Mouse (Mus musculus) kidney, postnatal 36 days (tissue): Measurements from ENCODE around the gene Erbb3.
"Not testable (repeated sequence)": the region's sequence is repeated elsewhere in the genome, so short reads cannot be mapped to it uniquely, and the experiment has no call there.

Source experiments
- DNase-seq, 2 experiments: peaks; one replicate each; pipeline ENCODE4 v3.0.0; 2021 to 2022; ENCODE audit warnings: mixed read lengths in 2 of 2

Erbb3 gene

DNA sequence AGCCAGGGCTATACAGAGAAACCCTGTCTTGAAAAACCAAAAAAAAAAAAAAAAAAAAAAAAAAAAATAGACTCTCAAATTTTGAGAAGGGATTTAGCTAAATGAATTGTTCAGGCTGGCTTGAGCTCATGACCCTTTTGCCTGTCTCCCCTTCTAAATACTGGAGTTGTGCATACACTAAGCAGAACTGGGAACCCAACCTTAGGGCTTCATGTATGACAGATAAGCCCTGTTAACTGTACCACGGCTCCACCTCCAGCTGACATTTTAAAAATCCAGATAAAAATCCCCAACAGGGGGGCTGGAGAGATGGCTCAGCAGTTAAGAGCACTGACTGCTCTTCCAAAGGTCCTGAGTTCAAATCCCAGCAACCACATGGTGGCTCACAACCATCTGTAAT lies 33.9 kb downstream of the Erbb3 start:
- not testable (repeated sequence) for DNase-seq

DNA sequence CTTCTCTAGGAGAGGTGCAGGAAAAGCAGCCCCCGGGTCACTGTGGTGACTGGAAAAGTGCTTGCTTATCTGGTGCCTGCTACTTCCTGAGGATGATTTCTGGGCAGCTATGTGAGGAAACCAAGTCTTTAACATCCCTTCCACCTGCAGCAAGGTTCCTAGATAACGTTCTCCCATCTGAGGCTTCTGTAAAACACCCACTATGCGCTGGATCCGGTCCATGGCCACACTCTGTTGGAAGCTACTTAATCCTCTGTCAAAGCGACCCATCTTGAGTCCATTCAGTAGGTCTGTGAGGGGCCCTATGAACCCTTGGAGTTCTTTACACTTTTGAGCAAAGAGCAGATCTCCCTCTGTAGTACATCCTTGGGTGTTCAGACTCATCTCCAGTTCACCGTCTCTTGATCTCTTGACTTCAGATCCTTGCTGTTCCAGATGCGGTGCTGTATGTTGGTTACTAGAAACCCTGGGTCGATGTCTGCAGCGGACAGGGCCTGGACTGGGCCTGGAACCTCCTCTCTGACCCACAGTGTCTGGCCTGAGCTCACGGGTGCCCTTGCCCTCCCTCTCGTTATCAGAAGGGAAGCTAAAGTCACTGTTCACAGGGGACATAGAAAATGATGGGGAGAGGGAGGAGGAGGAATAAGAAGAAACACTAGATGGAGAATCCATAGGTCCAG lies 39.2 kb downstream of the Erbb3 start:
- not testable (repeated sequence) for DNase-seq

DNA sequence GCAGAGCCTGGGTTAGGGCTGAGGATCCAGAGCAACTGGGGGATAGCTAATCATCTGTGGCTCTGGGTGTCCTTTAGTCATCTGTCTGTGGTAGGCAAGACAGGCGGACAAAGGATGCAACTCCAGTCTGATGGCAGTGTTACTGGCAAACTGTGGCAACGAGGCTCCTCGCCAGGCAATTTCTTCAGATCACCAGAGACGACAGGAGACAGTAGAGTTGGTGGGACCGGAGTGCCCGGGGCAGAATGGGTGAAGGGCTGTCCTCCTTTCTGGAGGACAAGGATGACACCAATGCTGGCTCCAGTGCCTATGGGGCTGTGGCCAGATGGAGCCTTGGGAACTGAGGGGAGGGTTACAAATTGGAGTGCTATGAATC lies 39.8 kb downstream of the Erbb3 start:
- peak in 1 of 2 experiments; percentile 19 for DNase-seq

DNA sequence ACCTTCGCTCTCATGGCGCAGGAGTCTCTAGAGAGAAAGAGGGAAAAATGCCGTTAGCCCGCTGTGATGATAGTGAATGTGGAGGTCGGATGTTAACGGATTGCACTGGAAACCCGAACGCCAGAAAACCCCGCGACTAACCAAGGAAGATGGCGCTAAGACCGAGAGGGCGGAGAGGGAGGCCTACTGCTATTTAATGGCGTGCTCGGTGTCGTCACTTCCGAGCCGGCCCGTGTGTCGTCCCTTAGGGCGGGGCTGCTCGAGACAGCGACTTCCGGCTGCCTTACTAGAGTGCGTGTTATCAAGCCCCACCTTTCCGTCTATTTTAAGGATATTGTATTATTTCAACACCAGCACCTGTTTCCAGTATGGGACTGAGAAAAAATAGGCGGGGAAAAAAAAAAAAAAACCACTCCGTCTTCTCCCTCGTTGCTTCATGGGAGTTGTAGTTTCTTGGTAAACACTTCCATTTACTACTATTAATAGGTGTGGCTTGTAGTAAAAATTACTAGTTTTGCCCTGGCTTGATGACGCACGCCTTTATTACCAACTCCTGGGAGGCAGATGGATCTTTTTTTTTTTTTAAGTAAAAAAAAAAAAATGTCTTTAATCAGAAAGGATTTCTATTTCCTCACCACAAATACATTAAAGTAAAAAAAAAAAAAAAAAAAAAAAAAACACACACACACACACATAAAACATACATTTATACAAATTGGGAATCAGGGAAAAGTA lies 40.3 kb downstream of the Erbb3 start, which contains the start of gene Rpl41:
Gene Rpl41 (minus strand): TSS at position 359 of the 735 bp plus-strand sequence.
- DNase-seq: peak; percentile 94 to 97

DNA sequence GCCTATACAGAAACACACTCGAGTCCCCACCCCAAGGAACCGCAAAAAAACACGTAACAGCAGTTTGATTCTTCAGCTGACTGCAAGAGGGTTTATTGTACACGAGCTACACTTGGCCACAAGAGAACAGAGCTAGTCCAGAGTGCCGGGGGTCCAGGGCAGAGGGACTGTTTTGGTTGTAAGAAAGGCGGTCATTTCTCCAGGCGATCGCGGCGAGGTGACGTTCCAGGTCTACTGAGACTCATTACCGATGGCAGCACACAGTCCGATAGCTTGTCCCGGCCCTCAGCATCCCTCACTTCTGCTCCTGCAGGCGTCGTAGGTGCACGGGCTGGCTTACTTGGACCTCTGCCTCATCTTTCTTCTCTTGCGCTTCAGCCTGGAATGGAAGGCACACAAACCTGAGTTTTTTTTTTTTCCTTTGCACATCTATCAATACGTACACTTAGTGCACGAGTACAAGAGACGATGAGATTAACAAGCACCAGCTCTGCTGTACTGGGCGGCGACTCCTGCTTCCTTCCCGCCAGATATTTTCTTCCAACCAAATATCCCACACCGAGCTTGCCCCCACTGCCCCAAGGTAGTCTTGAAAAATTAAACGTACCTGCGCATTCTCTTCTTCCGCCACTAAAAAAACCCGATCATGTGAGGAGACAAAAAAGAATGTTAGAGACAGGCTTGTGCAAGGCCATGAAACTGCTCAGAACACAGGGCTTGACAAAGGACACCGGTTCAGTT lies 41.2 kb downstream of the Erbb3 start:
- peak in 1 of 2 experiments; percentile 31 for DNase-seq

DNA sequence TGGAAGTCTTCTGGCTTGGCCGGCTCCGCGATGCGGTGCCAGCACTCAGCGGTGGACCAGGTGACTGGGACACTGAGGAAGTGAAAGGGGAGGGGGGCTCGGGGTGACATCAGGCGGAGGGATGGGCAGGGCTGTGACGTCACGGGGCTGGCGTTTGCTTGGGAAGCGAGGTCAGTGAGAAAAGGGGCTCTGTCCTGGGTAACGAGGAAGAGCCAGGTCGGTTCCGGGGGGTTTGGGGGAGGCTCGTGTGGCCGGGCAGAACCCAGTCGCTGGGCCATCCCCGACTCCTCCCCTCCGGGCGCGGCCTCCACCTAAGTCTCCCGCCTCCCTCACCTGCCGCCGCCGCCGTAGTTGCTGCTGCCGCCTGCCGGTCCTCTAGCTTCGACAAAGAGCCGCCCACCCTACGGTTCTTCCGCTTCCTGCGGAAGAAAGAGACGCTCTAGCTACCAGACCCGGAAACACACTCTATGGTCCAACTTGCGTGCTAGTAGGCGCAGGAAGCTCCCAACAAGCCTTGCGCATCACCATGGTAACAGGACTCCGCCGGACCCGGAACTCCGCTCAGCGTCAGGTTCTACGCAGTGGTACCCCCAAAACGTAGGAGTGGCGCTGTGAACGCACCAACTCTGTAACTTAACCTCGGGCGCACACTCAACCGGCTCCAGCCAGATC lies 42.0 kb downstream of the Erbb3 start, which contains the start of gene Zc3h10:
Gene Zc3h10 (minus strand): TSS at position 414 of the 672 bp plus-strand sequence.
- peak; percentile 93 to 98 for DNase-seq

DNA sequence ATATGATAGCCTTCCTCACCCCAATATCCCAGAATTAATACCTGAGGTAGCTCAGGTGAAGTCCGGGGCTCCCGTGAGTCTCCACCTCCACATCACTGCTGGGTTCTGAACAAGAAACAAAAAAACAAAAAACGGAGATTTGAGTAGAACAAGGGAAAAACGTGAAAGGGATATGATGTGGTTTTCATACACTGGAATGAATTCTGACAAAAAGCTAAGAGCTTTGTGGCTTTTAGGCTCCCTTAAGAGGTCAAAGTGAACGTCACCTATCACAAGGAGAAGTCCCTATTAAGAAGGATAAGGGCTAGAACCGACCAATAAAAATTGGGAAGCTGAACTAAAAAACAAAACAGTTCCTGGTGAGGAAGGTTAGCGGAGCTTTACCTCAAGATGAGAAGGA lies 42.7 kb downstream of the Erbb3 start:
- no peak for DNase-seq

DNA sequence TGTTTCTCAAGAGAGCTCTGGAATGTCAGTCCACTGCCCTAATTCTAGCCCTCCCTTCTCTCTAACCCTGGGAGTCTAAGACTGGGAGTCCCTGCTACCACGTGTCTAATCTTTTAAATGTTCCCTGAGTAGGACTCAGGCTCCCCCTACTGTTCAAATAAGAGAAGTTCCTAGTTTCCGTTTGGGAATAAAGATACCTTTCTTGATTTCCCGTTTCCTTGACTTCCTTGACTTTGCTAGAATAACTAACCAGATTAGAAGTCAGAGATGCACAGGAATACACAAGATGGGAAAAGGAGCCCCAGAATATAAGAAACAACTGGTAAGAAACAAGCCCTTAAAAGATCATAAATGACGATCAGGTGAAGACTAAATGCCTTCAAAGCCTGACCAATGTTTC lies 43.1 kb downstream of the Erbb3 start:
- DNase-seq: peak in 1 of 2 experiments; percentile 60

DNA sequence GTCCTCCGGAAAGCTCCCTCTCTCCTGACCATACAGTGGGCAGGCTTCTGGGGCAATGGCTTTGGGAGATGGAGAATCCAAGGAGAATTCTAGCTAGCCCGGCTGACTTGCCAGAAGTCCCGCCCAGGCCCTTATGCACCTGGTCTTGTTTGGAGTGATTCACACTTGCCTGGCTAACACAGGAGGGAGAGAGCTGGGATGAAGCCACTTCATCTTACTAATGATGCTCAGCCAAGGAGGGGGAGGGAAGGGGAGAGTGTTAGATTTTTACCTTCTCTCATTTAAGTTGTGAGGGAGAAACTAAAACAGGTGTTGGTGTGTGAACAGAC lies 43.9 kb downstream of the Erbb3 start:
- DNase-seq: no peak

DNA sequence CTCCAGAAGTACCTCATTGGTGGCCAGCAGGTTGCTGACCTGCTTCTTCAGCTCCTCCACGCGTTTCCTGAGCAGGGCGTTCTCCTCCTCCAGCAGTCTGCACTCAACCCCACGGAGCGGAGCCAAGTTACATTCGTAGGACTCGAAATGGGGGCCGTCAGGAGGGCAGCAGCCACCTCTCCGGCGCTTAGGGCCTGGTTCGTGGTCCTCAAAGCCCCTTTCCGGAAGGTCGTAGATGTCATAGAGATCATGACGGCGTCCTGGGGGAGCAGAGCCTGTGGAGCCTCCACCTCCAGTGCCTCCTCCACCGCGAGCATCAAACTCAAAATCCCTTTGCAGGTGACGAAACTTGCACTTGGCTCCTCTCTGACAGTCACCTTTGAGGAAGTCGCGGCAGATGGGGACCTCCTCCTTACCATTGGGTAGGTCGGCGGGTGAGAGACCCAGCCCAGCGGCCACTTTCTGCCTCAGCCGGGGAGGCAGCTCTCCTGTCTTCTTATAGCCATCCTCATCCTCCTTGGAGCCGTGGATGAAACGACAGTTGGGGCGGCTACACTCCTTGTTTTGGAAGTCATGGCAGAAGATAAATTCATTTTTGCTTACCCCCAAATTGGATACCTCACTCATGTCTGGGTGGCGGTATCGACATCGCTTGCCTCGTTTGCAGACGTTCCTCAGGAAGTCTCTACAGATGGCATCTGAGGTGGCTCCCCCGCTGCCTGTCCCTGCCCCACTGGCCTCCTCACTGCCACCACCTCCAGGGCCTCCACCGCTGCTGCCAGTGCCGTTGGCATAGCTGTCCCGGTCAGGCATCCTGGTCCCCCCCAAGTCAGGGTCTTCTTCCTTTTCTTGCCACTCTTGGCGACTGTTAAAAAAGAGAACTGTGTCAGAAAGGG lies 44.5 kb downstream of the Erbb3 start:
- no peak for DNase-seq

DNA sequence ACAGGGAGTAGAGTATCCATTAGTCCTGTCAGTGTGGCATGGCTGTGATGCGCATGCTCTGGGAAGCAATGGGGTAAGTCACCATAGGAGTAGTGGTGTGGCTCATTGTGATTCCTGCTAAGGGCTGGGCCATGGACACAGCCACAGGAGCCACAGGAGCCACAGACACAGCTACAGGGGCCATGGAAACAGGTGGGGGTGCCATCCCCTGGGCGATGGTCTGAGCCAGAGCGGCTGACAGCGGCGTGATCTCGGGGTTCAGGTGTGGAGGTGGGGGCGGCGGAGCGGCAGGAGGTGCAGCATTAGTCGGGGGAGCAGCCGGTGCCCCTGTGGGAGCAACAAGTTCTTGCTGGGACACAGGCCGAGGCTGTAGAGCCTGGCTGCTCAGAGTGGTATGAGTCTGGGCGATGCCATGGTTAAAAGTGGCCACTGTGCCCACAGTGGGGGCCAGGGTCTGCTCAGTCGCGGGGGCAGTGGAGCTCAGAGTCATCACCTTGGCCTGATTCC lies 45.2 kb downstream of the Erbb3 start:
- DNase-seq: no peak

DNA sequence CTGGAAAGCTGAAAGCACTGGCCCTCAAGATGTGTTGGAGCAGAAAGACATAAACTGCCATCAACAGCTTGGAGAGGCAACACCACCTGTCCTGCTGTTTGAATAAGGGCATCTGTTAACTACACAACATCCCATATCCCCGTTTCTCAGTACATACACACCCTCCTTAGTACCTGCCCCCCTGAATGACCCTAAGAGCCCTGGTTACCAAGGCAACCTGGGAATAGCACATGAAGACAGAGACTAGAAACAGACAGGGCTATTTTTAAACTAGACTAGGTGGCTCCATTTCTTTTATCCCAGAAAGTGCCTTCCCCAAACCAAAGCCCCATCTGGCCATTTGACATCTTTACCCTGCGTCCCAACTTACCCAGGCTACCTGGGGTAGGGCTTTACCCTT lies 46.4 kb downstream of the Erbb3 start:
- no peak for DNase-seq

DNA sequence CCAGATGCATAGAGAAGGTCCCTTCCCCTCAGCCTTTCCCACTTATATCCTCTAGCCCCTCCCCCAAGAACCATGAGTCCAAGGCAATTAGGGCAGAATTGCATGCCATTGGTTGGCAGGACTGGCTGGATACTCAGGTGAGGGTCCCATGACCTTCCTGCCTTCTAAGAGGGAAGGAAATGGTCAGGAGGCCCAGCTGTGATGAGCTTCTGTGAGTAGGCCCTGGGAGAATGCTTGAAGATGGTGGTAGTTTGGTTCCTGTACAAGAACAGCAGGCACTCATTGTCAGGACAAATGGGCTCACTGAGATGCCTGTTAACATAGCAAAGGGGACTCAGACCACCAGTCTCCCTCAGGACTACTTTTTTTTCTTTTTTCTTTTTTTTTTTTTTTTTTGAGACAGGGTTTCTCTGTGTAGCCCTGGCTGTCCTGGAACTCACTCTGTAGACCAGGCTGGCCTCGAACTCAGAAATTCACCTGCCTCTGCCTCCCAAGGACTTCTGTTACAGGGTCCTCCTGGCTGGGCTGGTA lies 51.0 kb downstream of the Erbb3 start:
- no peak for DNase-seq

DNA sequence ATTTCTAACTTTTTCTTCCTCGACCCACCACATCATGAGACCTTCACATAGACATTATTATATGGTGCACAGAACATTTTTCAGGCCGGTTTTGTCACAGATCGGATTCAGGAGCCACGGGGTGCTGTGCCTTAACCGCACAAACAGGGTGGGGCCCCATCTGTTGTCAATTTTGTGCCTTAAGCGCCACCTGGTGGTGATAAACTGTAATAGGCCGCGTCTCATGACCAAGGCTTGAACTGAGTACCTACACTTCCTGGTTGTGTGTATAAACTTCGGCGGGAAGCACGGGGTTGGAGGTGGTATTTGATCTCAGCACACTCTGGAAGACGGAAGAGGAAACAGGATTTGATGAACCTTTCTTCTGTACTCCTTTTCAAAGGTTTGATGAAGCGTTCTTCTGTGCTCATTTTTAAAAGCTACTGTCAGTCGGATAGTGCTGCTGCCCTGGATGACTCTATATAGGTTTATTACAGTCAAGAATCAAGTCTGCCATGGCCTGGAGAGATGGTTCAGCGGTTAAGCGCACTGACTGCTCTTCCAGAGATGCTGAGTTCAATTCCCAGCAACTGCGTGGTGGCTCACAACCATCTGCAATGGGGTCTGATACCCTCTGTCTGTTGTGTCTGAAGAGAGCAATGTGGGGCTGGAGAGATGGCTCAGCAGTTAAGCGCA lies 53.0 kb downstream of the Erbb3 start:
- peak; percentile 92 to 93 for DNase-seq

DNA sequence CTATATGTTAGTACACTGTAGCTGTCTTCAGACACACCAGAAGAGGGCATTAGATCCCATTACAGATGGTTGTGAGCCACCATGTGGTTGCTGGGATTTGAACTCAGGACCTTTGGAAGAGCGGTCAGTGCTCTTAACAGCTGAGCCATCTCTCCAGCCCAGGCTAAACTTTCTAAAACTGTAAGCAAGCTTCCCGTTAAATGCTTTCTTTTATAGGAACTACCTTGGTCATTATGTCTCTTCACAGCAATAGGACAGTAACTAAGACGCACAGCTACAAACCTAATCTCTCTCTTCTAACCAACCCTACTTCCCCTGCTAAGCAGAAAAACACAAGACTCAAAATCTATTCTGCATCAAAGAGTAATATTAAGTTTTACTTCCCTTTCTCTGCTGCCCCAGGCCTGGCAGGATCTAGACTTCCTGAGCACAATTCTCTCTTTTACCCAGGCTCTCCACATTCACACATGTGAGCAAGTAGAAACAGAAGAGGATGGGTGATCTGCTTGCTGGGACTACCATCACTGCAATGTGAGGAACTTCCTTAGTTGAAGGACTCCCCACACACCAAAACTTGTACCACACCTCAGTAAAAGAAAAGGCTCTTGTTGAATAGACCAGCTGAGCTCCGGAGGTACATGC lies 53.7 kb downstream of the Erbb3 start:
- peak in 1 of 2 experiments; percentile 14 for DNase-seq

DNA sequence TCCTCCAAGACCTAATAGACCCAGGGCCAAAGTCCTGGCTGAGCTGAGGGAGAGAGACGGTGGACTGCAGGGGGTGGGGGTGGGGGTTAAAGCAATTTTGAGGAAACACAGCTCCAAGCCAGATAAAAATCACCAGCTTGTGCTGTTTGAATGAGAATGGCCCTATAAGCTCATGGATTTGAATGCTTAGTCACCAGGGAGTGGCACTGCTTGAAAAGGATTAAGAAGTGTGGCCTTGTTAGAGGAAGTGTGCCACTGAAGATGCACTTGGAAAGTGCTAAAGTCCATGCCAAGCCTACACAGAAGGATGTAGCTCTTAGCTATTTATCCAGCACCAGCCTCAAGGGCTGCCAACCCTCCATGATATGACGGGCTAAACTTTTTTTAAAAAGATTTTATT lies 54.2 kb downstream of the Erbb3 start:
- DNase-seq: no peak

DNA sequence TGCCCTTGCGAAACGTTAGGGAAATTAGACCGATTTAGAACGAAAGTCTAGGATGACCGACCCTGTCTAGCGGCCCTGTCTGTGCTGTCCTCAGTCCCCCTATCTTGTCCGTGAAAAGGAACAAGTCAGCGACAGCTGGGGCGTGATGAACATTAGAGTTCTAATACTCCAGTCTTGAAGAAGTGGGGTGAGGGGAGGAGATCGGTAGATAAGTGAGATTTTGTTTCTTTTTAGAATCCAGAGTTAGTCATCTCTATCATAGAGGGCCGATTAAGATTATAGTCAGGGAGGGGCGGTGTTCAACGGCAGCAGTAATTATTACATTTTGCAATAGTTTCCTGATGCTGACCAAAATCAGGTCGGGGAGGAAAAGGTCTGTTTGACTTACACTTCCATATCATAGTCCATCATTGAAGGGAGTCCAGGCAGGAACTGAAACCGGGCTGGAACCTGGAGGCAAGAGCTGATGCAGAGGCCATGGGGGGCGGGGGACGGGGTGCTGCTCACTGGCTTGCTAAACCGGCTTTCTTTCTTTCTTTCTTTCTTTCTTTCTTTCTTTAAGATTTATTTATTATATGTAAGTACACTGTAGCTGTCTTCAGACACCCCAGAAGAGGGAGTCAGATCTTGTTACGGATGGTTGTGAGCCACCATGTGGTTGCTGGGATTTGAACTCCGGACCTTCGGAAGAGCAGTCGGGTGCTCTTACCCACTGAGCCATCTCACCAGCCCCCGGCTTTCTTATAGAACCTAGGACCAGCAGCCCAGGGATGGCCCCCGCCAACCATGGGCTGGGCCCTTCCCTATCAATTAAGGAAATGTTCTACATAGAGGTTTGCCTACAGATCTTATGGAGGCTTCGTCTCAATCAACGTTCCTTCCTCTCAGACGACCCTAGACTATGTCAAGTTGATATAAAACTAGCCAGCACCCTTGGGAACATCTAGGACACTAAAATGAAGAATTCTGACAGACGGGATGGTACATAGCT lies 62.8 kb downstream of the Erbb3 start:
- DNase-seq: no peak

DNA sequence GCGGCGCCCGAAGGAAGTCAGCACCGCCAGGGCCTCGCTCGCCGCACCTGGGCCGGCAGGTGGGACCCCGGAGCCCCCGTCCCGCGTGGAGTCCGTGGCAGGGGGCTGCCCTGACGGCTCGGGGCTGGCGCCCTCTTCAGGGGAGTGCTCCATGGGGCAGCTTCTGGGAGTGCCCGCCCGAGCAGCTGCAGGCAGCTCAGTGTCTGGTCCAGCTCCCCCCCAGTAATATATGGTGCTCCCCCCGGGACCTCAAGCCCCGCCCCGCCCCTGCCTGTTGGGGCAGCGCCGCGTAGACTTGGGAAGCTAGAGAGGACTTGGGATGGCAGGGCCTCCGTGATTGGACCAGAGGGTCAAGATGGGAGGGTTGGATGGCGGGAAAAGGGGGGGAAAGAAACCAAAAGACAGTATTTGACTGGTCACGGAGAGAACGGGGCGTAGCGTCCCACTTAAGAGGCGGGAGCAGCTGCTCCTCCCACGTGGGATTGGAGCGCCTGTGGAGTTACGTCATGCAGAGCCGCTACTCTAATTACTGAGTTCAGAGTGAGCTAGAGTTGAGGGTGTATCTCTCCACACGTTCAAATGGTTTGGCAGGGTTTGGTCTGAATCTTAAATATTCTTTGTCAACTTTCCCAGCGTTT lies 63.7 kb downstream of the Erbb3 start, which contains the start of gene Esyt1:
Gene Esyt1 (minus strand): TSS at position 201 of the 638 bp plus-strand sequence.
- DNase-seq: peak; percentile 93 to 98
